Mouse (Mus musculus) limb, embryonic 10.5 days (tissue): Measurements from ENCODE around the gene Fmo4. TPM values are rescaled to one million over a fixed set of nuclear protein-coding genes. Genes with fewer than 3 reads are reported as not detected.
"Not testable (repeated sequence)": the region's sequence is repeated elsewhere in the genome, so short reads cannot be mapped to it uniquely, and the experiment has no call there.

Experiments used
- DNase-seq: peaks from one replicate; pipeline ENCODE4 v3.0.0-alpha.2; 2017; ENCODE audit warnings: low spot score
- H3K27ac ChIP-seq: fragments of 300-500 bp; sonication (generic); 2 replicates; pipeline ENCODE4 v1.5.1; 2016; ENCODE audit warnings: mild to moderate bottlenecking
- H3K27me3 ChIP-seq: fragments of 300-500 bp; sonication (generic); 2 replicates; pipeline ENCODE4 v1.6.1; 2016; ENCODE audit warnings: low read depth, mild to moderate bottlenecking; ENCODE audit not compliant: poor library complexity, severe bottlenecking
- H3K36me3 ChIP-seq: fragments of 300-500 bp; sonication (generic); 2 replicates; pipeline ENCODE4 v1.6.1; 2016; ENCODE audit warnings: mild to moderate bottlenecking, moderate library complexity
- H3K4me1 ChIP-seq: fragments of 300-500 bp; sonication (generic); 2 replicates; pipeline ENCODE4 v1.6.1; 2016
- H3K4me3 ChIP-seq: fragments of 300-500 bp; sonication (generic); 2 replicates; pipeline ENCODE4 v1.5.1; 2016; ENCODE audit warnings: mild to moderate bottlenecking, moderate library complexity
- H3K9me3 ChIP-seq: fragments of 300-500 bp; sonication (generic); replicated peaks from 2 replicates; pipeline ENCODE4 v1.6.1; 2016; ENCODE audit warnings: mild to moderate bottlenecking
- WGBS: fragments of 180-500 bp; shearing (Covaris S2); methylation state at CpG from one replicate; pipeline ENCODE4 v1.1.7; 2016; 5-methylcytosine and 5-hydroxymethylcytosine counted together
- polyA plus RNA-seq: library from polyadenylated mRNA; unstranded; fragments of >200 nt; fragmentation: Nextera tagmentation; extraction: Ambion mirVana; gene quantifications from 2 replicates; pipeline ENCODE4 v1.2.1, GENCODE M21; 2016

Fmo4 gene
- polyA plus RNA-seq, 1 experiment from 2014 or later = 0.08 TPM

GRCm38 (mm10) chr1:162781035-162781434 lies 32.7 kb downstream of the Fmo4 start:
- H3K36me3 ChIP-seq, H3K9me3 ChIP-seq, H3K27ac ChIP-seq, H3K4me3 ChIP-seq, H3K27me3 ChIP-seq, H3K4me1 ChIP-seq, DNase-seq: not testable (repeated sequence)
- 88% methylated on average over 2 of the region's 2 CpGs for WGBS

DNA sequence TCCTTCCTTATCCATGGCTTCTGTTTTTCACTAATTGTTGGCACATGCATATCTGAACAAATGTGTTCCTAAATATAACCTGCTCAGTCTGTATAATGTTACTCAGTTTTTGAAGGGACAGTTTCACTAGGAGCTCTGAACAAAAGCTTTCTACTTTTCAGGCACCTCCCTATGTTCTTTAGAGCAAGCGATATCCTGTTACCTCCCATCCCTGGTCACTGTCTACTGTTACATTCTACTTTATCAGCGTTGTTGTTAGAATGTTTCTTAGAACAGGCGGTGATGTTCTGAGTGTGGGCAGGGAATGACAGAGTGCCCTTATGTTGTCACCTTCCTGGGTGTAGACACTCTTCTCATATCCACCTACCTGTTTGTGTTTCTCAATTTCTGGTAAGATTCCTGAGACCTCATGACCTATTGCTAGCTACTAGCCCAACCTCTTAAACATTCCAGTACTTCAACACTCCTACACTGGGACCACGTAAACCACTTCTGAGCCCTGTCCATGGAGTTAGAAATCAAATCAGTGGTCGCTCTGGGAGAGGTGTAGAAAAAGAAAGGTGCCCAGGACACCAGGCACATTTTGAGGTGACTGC lies 35.7 kb downstream of the Fmo4 start:
- no peaks in the 10 kb centered on the region for H3K9me3 ChIP-seq
- WGBS = 87% methylated on average over 5 of the region's 5 CpGs
- H3K27me3 ChIP-seq = no peaks in the 10 kb centered on the region
- no peak for DNase-seq
- H3K4me1 ChIP-seq = no peaks in the 10 kb centered on the region
- H3K4me3 ChIP-seq = no peak overlapping the region
- H3K27ac ChIP-seq = no peak overlapping the region
- no peaks in the 10 kb centered on the region for H3K36me3 ChIP-seq

- Histone ChIP-seq H3K36me3 (no peaks in the 10 kb centered on the region), H3K27ac (no peak overlapping the region), H3K4me3 (no peak overlapping the region), H3K27me3 (no peaks in the 10 kb centered on the region), H3K4me1 (no peaks in the 10 kb centered on the region), H3K9me3 (no peaks in the 10 kb centered on the region)
- no peak for DNase-seq
- WGBS = 75% methylated on average over 4 of the region's 4 CpGs
Measured at GRCm38 (mm10) chr1:162773661-162774060, 40.1 kb downstream of the Fmo4 start.

DNA sequence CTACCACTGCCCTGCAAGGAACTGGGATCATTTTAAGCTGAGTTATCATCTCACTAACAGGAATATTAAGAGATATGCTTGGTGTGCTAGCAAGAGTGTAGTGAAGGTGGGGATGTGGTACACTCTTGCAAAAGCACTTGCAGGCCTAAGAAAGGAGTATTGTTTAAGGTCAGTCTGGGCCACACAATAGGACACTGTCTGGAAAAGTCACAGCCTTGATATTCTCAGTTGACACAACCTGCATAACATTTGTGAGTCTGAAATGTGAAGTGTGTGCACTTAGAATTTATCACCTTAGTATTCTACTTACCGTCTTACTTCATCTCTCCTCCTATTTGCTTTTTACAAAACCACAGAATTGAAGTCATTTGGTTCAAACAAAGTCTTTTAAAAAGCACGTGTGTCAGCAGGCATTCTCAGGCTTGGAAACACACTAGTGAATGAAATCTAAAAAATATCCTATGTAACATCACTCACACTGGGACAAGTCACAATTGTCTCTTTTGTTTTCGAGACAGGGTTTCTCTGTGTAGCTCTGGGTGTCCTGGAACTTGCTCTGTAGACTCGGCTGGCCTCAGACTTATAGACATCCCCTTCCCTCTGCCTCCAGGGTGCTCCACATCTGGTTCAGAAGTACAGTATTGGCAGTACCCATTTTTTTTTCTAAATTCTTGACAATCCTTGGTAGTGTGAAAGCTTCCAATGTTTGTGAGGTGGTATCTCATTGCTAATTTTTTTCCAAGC lies 42.0 kb downstream of the Fmo4 start:
- Histone ChIP-seq H3K4me1 (no peaks in the 10 kb centered on the region), H3K27me3 (no peaks in the 10 kb centered on the region), H3K27ac (no peak overlapping the region), H3K9me3 (no peaks in the 10 kb centered on the region), H3K36me3 (no peaks in the 10 kb centered on the region), H3K4me3 (no peak overlapping the region)
- no peak for DNase-seq
- WGBS = 80% methylated on average over 4 of the region's 4 CpGs

GRCm38 (mm10) chr1:162752009-162752408 lies 61.8 kb downstream of the Fmo4 start:
- no peaks in the 10 kb centered on the region for H3K27me3 ChIP-seq
- H3K4me1 ChIP-seq = no peaks in the 10 kb centered on the region
- no peak overlapping the region for H3K27ac ChIP-seq
- no peak for DNase-seq
- no peaks in the 10 kb centered on the region for H3K9me3 ChIP-seq
- WGBS = 88% methylated on average over 6 of the region's 6 CpGs
- H3K4me3 ChIP-seq = no peak overlapping the region
- no peaks in the 10 kb centered on the region for H3K36me3 ChIP-seq

DNA sequence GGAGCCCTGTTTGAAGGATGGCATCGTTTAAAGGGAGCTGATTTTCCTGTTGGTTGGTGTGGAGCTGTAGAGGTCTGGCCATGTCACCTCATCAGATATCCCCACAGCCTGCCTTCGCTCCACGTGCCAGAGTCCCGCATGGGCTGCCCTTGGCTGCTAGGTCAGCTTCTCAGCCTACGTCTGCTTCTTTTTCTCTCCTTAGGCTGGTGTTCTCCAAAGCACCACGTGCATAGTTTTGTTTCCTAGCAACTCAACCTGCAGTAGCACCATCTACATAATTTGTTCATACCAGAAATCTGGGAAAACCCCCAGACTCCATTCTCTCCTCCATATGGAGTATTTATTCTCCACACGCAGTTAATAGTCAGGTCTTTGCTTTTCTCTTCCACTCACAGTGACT lies 64.2 kb downstream of the Fmo4 start:
- Histone ChIP-seq H3K4me3 (no peak overlapping the region), H3K27me3 (no peaks in the 10 kb centered on the region), H3K27ac (no peak overlapping the region), H3K4me1 (no peaks in the 10 kb centered on the region), H3K9me3 (no peaks in the 10 kb centered on the region), H3K36me3 (no peaks in the 10 kb centered on the region)
- 77% methylated on average over 7 of the region's 7 CpGs for WGBS
- no peak for DNase-seq

GRCm38 (mm10) chr1:162748761-162749160 lies 65.0 kb downstream of the Fmo4 start:
- no peaks in the 10 kb centered on the region for H3K36me3 ChIP-seq
- DNase-seq = no peak
- no peak overlapping the region for H3K4me3 ChIP-seq
- H3K4me1 ChIP-seq = no peaks in the 10 kb centered on the region
- 82% methylated on average over 5 of the region's 5 CpGs for WGBS
- no peaks in the 10 kb centered on the region for H3K27me3 ChIP-seq
- no peak overlapping the region for H3K27ac ChIP-seq
- no peaks in the 10 kb centered on the region for H3K9me3 ChIP-seq

Other genes starting within 250 kb of the Fmo4 start
- gene Vamp4, start 243.5 kb downstream of the Fmo4 start, polyA plus RNA-seq = 46.1 and 50.7 TPM in 2 replicates
- gene Myoc, start 174.8 kb downstream of the Fmo4 start, polyA plus RNA-seq = not detected in 2 replicates
- not detected in 2 replicates for gene Myocos, start 155.8 kb downstream of the Fmo4 start, polyA plus RNA-seq
- 144 and 146 TPM in 2 replicates for gene Prrc2c, start 73.4 kb downstream of the Fmo4 start, polyA plus RNA-seq
- 1.6 and 2.1 TPM in 2 replicates for gene Fmo1, start 52.6 kb upstream of the Fmo4 start, polyA plus RNA-seq
- gene Fmo2, start 84.8 kb upstream of the Fmo4 start, polyA plus RNA-seq = 0.08 TPM in 1 of 2 replicates, not detected in the other
- not detected in 2 replicates for gene Fmo6, start 123.5 kb upstream of the Fmo4 start, polyA plus RNA-seq
- not detected in 2 replicates for gene Fmo3, start 170.6 kb upstream of the Fmo4 start, polyA plus RNA-seq